Mouse (Mus musculus) heart, postnatal 0 days (tissue): ENCODE data around the gene Tnfsf4. TPM values are rescaled to one million over a fixed set of nuclear protein-coding genes. Genes with fewer than 3 reads are reported as not detected.

ENCODE experiments used
- ATAC-seq: fragments of 200-750 bp; cut with Nextera tagmentation; 2 replicates; pipeline ENCODE4 v1.8.0; 2017; ENCODE audit warnings: low read depth, moderate number of reproducible peaks, moderate library complexity; ENCODE audit not compliant: insufficient read depth
- DNase-seq: peaks from one replicate; pipeline ENCODE4 v3.0.0-alpha.2; 2016; ENCODE audit warnings: low spot score
- H3K27ac ChIP-seq: fragments of 300-500 bp; sonication (generic); 2 replicates; pipeline ENCODE4 v1.5.1; 2014; ENCODE audit warnings: low read depth, mild to moderate bottlenecking
- H3K27me3 ChIP-seq: fragments of 300-500 bp; sonication (generic); 2 replicates; pipeline ENCODE4 v1.6.1; 2014; ENCODE audit warnings: low read length, mixed read lengths; ENCODE audit not compliant: control insufficient read depth, insufficient read depth
- H3K36me3 ChIP-seq: fragments of 300-500 bp; sonication (generic); replicated peaks from 2 replicates; pipeline ENCODE4 v1.6.1; 2014; ENCODE audit warnings: low read length, mixed read lengths; ENCODE audit not compliant: control insufficient read depth, insufficient read depth
- H3K4me1 ChIP-seq: fragments of 300-500 bp; sonication (generic); 2 replicates; pipeline ENCODE4 v1.6.1; 2014; ENCODE audit warnings: antibody characterized with exemption; ENCODE audit not compliant: control insufficient read depth, insufficient read depth
- H3K4me2 ChIP-seq: fragments of 300-500 bp; sonication (generic); 2 replicates; pipeline ENCODE4 v1.6.1; 2014; ENCODE audit warnings: low read depth, mild to moderate bottlenecking, low read length, moderate library complexity
- H3K4me3 ChIP-seq: fragments of 300-500 bp; sonication (generic); 2 replicates; pipeline ENCODE4 v1.5.1; 2014; ENCODE audit warnings: low read depth, low read length
- H3K9ac ChIP-seq: fragments of 300-500 bp; sonication (generic); replicated peaks from 2 replicates; pipeline ENCODE4 v1.6.1; 2014; ENCODE audit warnings: low read depth, low read length, mixed read lengths
- H3K9me3 ChIP-seq: fragments of 300-500 bp; sonication (generic); replicated peaks from 2 replicates; pipeline ENCODE4 v1.6.1; 2016; ENCODE audit warnings: low read length; ENCODE audit not compliant: control insufficient read depth
- CTCF ChIP-seq: IDR thresholded peaks from 2 replicates; pipeline ENCODE4 v1.5.1; 2016; ENCODE audit warnings: antibody characterized with exemption, control low read depth, low read depth
- EP300 ChIP-seq: IDR thresholded peaks from 2 replicates; pipeline ENCODE4 v1.6.1; 2016; ENCODE audit warnings: antibody characterized with exemption, low read depth
- WGBS: fragments of 180-500 bp; shearing (Covaris S2); extraction: QIAGEN DNeasy Blood & Tissue Kit; methylation state at CpG from one replicate; pipeline ENCODE4 v1.1.7; 2014; 5-methylcytosine and 5-hydroxymethylcytosine counted together
- polyA plus RNA-seq: library from polyadenylated mRNA; unstranded; fragments of >200 nt; fragmentation: Nextera tagmentation; extraction: Ambion mirVana; gene quantifications from 2 replicates; pipeline ENCODE4 v1.2.1, GENCODE M21; 2015
- total RNA-seq: library from RNA; depleted of rRNA; stranded (reverse); fragments of >200 nt; gene quantifications from 2 replicates; pipeline ENCODE4 v1.2.3, GENCODE M21; 2014; ENCODE audit warnings: low replicate concordance

Tnfsf4 gene
- total and polyA plus RNA-seq, 2 experiments from 2014 or later, result 0.05 TPM; not detected in 1

DNA sequence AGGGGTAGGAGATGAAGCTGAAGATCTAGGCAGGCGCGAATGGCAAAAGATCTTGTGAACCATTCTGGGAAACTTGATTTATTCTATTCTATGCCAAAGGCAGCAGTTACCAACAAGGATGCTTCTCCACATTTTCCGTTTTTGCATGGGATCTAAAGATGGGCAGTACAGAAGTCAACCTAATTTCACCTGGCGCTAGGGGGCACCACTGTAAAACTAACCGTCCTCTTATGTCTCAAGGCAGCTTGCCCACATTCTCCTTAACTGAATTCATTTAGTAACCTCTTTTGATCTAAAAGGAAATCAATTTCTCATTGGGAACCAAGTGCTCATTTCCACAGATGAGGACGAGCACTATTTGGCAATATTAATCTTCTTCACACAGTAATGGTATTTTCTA is 4.9 kb downstream of the Tnfsf4 start:
- no peaks in the 10 kb centered on the region for H3K4me1 ChIP-seq
- no peaks in the 10 kb centered on the region for H3K36me3 ChIP-seq
- no peak for TF ChIP-seq EP300
- peak; percentile 79 for TF ChIP-seq CTCF
- 19% methylated on average over 6 of the region's 6 CpGs for WGBS
- H3K27ac ChIP-seq, result no peak overlapping the region
- no peak overlapping the region for H3K4me3 ChIP-seq
- H3K9ac ChIP-seq, result no peak overlapping the region
- DNase-seq, result peak; percentile 66
- no peaks in the 10 kb centered on the region for H3K9me3 ChIP-seq
- no peak for ATAC-seq
- H3K27me3 ChIP-seq, result no peaks in the 10 kb centered on the region
- H3K4me2 ChIP-seq, result no peak overlapping the region

DNA sequence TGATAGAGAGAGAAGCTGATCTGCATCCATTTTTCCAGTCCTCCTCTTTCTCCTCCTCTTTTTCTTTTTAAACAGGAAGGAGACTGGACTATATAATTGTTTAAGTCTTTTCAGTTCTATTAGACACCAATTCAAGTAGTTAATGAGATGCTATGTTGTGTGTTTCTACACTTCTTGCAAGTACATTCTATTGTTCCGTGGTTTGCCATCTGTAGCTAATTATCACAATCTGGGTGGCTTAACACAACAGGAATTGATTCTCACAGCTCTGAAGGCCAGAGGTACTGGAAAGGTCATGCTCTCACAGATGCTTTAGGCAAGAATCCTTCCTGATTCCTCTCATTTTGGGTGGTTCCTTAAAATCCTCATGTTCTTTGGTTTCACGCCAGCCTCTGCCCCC is 7.9 kb downstream of the Tnfsf4 start:
- ATAC-seq (no peak), DNase-seq (no peak)
- no peaks in the 10 kb centered on the region for H3K36me3 ChIP-seq
- H3K4me3 ChIP-seq, result no peak overlapping the region
- TF ChIP-seq CTCF, result no peak
- TF ChIP-seq EP300, result no peak
- no peaks in the 10 kb centered on the region for H3K4me1 ChIP-seq
- no peaks in the 10 kb centered on the region for H3K9me3 ChIP-seq
- no peaks in the 10 kb centered on the region for H3K27me3 ChIP-seq
- WGBS, result 65% methylated on average over 2 of the region's 2 CpGs
- no peak overlapping the region for H3K4me2 ChIP-seq
- H3K9ac ChIP-seq, result no peak overlapping the region
- H3K27ac ChIP-seq, result no peak overlapping the region

DNA sequence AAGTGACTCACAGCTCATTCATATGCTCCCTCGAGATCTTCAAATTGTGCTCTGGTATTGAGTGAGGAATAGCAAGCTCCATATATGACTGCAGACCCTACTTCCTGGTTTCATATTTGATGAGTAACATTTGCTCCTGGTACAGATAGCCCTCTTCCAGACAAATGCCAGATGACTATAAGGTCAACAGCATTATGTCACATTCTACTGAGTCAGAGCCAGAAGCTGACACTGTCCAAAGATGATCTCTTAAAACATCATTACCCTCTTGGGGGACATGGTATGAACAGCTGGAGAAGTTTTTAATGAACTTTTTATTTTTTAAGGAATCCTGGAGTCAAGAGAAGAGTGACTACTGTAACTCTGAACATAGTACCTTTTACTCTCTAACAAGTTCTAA is 11.3 kb downstream of the Tnfsf4 start:
- Histone ChIP-seq H3K27ac (no peak overlapping the region), H3K9me3 (no peaks in the 10 kb centered on the region), H3K36me3 (no peaks in the 10 kb centered on the region), H3K27me3 (no peaks in the 10 kb centered on the region), H3K4me1 (no peaks in the 10 kb centered on the region), H3K4me2 (no peak overlapping the region), H3K9ac (no peak overlapping the region), H3K4me3 (no peak overlapping the region)
- 0 out of 2 replicates have a peak, but pooled peaks have one; percentile 30 for ATAC-seq
- 48% methylated on average over 1 of the region's 1 CpGs for WGBS
- DNase-seq, result no peak
- no peak for TF ChIP-seq EP300
- TF ChIP-seq CTCF, result no peak

DNA sequence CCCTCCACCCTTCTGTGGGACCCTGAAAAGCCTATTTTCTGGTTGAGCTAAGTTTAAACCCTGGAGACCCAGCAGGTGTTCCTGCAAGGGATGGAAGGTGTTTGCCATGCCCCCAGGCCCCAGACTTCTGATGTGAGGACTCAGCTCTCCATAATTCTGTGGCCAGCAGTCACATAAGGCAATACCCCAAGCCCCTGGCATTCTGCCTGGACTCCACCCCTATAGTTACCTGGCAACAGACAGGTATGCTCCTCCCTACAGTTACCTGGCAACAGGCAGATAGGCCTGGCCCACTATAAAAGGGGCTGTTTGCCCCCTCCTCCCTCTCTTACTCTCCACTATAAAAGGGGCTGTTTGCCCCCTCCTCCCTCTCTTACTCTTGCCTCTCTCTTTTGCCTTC is 24.7 kb downstream of the Tnfsf4 start:
- TF ChIP-seq CTCF (no peak), EP300 (no peak)
- no peak for ATAC-seq

DNA sequence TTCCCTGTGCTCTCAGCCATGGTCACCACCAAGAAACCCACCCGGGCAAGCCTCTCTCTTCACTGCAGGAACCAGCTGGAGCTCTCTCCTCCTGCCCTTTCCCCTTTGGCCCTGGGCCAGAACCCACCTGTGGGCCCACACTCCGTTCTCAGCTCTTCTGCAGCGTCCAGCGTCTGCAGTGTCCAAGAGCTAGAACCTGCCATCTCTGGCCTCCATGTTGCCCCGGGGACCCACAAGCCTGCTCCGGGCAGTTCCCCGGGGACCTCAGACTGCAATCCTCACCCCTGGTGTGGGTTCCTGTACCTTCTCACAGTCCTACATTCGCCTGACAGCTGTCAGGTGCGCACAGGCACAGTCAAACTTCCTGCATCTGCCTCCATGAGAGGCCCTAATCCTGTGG is 25.4 kb downstream of the Tnfsf4 start:
- no peak for DNase-seq
- Histone ChIP-seq H3K9me3 (no peaks in the 10 kb centered on the region), H3K27me3 (no peaks in the 10 kb centered on the region), H3K27ac (no peak overlapping the region), H3K9ac (no peak overlapping the region), H3K4me1 (no peaks in the 10 kb centered on the region), H3K36me3 (no peaks in the 10 kb centered on the region), H3K4me3 (no peak overlapping the region), H3K4me2 (no peak overlapping the region)
- 76% methylated on average over 9 of the region's 9 CpGs for WGBS
- TF ChIP-seq CTCF, result no peak
- ATAC-seq, result no peak

More for the DNA sequence above, 24.7 kb downstream of the Tnfsf4 start:
- DNase-seq, result no peak
- no peaks in the 10 kb centered on the region for H3K9me3 ChIP-seq
- no peak overlapping the region for H3K4me3 ChIP-seq
- H3K4me1 ChIP-seq, result no peaks in the 10 kb centered on the region
- no peaks in the 10 kb centered on the region for H3K27me3 ChIP-seq
- H3K27ac ChIP-seq, result no peak overlapping the region
- H3K36me3 ChIP-seq, result no peaks in the 10 kb centered on the region
- H3K9ac ChIP-seq, result no peak overlapping the region
- no peak overlapping the region for H3K4me2 ChIP-seq

DNA sequence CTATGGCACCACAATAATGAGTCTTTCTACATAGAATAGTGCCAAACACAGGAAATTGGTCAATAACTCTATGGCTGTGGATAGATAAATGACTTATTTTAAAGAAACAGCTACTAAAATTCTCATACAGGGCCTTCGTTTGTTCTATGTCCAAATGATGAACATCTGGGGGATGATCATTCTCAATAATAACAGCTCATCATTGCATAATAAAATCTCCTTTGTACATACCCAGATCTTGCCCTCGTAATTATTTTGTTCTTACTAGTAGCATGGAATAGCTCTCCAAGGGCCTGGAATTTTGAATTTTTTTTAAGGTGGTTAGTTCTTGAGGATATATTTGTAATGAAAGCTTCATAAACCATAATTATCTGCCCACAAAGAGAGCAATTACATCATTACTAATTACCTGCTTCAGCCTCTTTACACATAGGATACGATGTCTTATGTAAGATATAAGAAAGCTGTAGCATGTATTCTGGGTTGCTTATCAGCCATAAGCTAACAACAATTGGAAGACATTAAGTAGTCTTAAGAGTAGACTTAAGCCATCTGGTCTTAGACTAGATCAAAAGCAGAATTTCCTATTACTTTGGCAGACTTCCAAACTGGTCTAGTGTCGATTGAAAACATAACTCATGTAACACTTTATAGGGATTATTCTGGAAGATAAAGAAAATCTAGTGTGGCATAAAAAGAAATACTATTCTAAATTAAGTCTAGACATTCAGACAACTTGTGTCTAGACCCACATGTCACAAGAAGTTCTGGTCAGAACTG is 31.3 kb downstream of the Tnfsf4 start:
- Histone ChIP-seq H3K9me3 (no peaks in the 10 kb centered on the region), H3K27ac (no peak overlapping the region), H3K4me1 (no peaks in the 10 kb centered on the region), H3K4me3 (no peak overlapping the region), H3K36me3 (no peaks in the 10 kb centered on the region), H3K4me2 (no peak overlapping the region), H3K27me3 (no peaks in the 10 kb centered on the region), H3K9ac (no peak overlapping the region)
- WGBS, result 56% methylated on average over 4 of the region's 4 CpGs
- TF ChIP-seq EP300 (no peak), CTCF (no peak)
- no peak for ATAC-seq
- DNase-seq, result no peak
